Mouse (Mus musculus) olfactory bulb, adult 2 months (tissue): ENCODE data around the gene Pgghg.

ENCODE experiments used
- CTCF ChIP-seq: fragments of 200-500 bp; IDR thresholded peaks from 2 replicates; pipeline ENCODE4 v1.5.1; 2012; ENCODE audit warnings: low read depth, mild to moderate bottlenecking, low read length, moderate library complexity; ENCODE audit not compliant: insufficient read depth
- POLR2A ChIP-seq: fragments of 200-500 bp; IDR thresholded peaks from 2 replicates; pipeline ENCODE4 v1.6.1; 2012; ENCODE audit warnings: mild to moderate bottlenecking, low read depth, low read length, moderate library complexity; ENCODE audit not compliant: insufficient read depth

DNA sequence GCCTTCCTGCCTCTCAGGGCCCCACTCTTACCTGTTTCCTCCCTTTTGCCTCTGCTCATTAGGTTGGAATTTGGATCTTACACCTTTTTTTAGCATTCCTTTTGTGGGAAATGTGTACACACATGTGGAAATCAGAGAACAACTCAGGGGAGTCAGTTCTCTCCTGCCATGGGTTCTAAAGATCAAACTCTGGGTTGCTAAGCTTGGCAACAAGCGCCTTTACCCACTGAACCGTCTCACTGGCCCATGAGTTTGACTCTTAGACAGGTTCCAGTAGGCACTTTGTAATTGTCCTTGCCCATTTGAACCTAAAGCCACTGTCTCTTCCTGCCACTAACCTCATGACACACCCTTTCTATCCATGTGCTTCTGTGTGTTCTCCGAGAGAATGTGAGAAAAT, 46.6 kb upstream of the Pgghg start:
- no peak for TF ChIP-seq CTCF
- TF ChIP-seq POLR2A: no peak
